Mouse (Mus musculus) layer of hippocampus, adult 9-11 months (tissue): ENCODE measurements around the gene Cobl.

Experiments used
- DNase-seq: peaks from one replicate; pipeline ENCODE4 v3.0.0; 2022

Gene Cobl

DNA sequence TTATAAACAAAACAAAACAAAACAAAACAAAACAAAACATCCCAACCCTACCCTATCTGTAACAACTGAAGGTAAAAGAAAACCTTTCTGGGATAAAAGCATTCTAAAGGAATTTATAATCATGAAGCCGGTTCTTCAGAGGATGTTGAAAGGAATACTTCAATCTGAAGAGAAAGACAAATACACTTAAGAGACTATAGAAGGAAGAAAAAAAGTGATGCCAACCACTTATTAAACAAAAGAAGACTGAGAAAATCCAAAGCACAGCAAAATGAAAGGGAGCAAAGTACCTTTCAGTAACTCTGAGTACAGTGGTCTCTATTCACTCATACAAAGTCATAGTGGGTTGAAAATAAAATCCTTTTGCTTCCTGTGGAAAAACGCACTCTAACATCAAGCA is 256.2 kb downstream of the Cobl start:
- DNase-seq: no peak

DNA sequence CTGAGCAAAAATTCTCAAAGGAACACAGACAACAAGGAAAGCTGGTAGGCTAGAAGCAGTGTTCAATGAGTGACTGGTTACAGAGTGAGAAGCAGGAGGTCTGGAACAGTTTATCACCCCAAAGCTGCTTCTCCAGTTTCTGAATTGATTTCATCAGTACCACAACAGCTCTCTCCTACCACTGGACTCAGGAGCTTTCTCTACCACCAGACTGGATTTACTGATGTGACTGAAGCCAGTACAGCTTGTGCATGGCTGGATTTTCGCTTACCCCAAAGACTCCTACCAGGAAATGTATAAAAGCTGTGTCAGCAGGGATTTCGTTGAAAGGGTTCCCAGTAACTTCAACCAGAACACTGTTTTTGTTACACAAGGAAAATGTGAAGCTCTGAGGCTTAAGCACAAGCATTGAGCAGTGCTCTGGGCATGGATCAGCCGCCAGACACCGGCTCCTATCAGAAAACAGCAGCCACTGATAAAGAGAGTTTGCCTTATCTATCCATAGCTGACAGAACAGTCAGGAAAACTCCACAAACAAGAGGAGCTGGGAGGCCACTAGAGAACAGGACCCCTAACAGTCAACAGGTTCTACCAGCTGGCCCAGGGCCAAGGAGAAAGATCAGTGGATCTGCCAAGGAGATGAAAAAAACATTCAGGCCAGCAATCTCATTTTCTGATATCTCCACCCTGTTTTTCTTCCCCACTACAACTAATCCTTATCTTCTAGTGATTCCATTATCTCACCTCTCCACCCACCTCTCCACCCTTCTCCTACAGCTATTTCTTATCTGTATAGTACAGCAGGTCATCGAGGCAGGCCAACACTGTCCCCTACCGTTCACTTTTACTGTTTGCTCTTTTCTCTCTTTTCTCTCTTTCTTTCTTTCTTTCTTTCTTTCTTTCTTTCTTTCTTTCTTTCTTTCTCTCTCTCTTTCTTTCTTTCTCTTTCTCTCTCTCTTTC is 259.3 kb downstream of the Cobl start:
- DNase-seq: no peak

DNA sequence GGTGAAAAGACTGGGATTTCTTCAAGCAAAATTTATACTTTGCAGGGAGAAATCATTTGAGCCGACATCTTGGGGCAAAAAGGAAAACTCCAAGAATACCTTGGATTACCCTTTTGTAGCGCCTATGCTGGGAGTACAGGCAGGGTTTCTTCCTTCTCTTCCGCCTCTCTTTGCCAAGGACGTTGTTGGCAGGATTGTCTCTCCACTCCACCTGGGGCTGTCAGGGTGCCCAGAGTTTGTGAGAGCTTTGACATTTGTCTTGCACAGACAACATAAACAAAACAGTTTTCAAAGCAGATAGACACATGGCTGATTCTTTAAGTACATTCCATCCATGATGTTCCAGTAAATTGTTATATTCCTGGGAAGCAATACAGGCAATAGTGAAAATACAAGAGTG is 265.3 kb downstream of the Cobl start:
- DNase-seq: no peak

DNA sequence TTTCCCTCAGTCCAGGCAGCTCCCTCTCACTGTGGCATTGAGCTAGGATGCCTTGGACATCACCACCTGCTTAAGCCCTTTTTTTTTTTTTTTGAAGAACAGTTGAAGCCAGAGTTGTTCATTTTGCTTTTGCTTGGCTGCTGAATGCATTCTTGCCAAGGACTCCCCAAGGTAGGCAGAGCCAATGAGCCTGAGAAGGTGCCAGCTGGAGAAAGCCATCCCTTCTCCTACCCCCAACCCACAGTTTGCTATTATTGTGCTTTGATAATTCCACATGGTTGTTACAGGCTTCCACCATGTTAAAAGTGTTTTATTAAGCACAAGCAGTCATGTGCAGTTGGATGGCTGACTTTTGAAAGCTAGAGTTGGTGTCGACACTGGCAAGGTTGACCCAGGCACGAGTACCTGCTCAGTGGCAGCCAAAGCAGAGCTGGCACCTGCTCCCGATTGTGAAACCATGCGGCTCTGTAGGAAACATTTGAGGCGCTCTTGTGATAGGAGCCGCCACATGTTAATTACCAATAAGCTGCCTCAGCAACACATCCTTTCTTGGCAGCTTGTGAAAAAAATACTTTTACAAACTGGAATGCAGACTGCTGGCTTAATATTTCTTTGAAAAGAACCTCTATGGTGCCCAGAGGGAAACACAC is 265.9 kb downstream of the Cobl start:
- DNase-seq: peak; percentile 3

DNA sequence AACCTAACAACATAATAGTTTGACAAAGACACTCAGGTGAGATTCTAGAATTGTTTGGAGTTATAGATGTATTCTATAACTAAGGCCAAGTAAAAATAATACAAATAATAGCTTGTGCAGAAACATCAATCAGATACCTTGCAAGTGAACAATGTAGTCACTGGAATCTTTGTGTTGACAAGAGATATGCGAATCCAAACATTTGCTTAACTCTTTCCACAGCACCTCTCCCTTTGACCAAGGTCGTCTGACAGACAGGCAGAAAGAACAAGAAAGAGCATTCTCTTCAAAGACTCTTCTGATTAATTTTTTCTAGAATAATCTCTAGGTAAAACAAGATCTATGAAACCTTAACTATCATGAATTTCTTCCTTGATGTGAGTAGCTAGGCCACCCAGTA is 266.7 kb downstream of the Cobl start:
- no peak for DNase-seq

DNA sequence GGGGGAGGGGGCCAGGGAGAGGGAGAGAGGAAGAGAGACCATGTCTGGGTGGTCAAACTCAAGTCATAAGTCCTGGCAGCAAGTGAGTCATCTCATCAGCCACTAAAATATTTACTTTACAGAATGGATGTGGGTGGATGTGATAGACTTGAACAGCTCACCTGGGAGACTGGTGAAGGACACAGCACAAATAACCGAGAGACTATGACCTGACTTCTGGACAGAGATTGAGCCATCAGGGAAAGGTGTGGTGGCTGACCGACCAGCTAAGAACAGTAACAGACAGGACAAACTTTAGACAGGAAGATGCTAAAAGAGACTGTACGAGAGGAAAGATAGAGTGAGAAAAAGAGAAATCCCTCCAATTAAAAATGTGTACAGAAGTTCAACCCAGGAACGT is 267.2 kb downstream of the Cobl start:
- no peak for DNase-seq

DNA sequence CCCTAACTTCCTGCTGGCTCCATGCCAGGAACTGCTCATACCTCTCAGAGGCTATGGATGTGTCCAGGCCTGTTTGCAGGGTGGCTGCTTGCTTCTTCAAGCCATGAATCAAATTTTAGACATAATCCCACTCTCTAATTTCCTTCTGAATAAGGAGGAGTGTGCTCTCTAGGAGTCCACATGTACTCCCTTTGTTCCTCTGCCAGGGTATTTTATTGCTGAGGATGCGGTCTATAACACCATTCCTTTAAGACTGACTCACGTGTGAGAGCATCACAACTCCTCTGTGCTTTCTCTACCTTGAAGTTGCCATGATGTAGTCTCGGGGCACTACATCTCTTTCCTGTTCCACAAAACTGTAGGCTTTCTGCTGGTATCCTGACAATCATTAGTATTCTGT is 269.4 kb downstream of the Cobl start:
- DNase-seq: no peak

DNA sequence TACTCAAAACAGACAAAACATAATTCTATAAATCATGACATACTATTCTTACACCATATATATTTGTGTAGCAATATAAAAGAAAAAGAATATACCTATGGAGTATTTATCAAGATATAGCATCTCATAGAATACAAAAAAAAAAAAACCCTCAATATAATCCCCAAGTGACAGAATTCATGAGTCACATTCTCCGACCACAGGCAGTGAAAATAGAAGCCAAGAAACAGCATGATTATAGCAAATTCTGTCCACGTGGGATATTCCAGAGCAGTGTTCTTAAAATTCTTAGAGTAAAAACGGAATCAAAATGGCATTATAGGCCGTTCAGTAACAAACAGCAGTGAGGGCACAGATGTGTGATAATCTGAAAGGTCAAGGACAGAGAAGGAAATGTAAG is 271.4 kb downstream of the Cobl start:
- DNase-seq: no peak

DNA sequence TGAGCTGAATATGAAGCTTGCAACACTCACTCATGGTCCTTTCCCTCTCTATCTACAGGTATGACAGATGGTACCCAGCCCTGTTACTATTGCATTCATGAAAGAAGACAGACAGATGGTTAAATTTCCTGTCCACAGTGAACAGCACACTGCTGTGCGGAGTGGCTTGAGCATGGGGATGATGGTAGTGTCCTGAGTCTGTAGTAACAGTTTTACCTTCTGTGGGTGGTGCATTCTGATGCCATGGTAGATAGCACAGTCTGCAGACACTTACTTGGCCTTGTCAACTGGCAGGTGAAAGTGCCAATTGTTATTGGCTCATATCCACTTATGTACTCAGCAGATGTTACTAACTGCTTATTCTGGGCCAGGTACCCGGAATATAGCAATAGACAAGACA is 273.4 kb downstream of the Cobl start:
- no peak for DNase-seq

DNA sequence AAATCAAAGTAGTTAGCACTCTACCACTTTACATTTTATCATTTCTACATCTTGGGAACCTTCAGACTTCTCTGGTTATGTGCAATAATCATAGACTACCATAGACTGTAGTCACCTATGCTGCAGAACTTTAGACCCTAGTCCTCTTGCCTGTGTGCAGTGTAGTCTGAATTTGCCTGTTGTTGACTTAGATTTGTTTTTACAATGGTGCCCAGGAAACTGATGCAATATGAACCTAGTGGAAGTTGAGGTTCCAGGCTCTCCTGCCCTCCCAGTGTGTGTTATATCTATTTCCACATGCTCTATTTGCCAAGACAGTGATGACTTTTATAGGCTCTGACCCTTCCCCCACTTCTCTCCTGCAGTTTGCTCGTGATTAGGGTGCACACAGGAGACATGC is 274.3 kb downstream of the Cobl start:
- no peak for DNase-seq
